Comparison of ENCODE assay signal across 22 mouse cellular contexts in the genomic region with DNA sequence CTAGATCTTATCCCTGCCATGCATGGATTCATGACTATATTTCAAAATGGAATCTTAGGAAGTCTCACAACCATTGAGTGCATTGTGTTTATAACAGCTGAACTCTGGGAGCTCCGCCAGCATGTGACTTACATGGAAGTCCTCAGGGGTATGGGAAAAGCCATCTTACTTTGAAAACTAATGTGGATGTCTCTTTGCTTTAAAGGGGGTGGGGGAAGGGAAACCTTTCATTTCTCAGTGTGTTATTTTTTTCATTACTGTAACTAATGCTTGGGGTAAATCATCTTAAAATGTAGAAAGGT. TPM values are rescaled to one million over a fixed set of nuclear protein-coding genes. Genes with fewer than 3 reads are reported as not detected.
DNase-seq lines count a peak whose midpoint lies in the region; ATAC-seq and TF ChIP-seq lines count a peak whose summit lies in the region.
"Had no signal": no experiment of that assay in that cellular context is flagged by ENCODE, and none has a peak within 500 bp of the region (broad histone marks: within the 10 kb centered on the region; RNA-seq: fewer than 3 reads in every experiment).

No protein-coding gene starts in this region.

- peak overlapping the region; percentile 84 for H3K27ac ChIP-seq in hindbrain, embryonic 13.5 days
- no peak overlapping the region for H3K27ac ChIP-seq in hindbrain, embryonic 12.5 days
- H3K27ac ChIP-seq in midbrain, embryonic 15.5 days: peak overlapping the region; percentile 69
- H3K27ac ChIP-seq in midbrain, embryonic 10.5 days (replicated peaks): no peak overlapping the region
- H3K27ac ChIP-seq in forebrain, postnatal 0 days (ENCODE audit: low read depth, low read length): peak overlapping the region; percentile 70
- H3K27ac ChIP-seq: heart, embryonic 15.5 days; kidney, postnatal 0 days; liver, embryonic 13.5 days; lung, embryonic 15.5 days had no signal

- H3K4me2 ChIP-seq in hindbrain, embryonic 13.5 days: no peak overlapping the region
- H3K4me2 ChIP-seq in hindbrain, embryonic 12.5 days (replicated peaks): no peak overlapping the region
- peak overlapping the region; percentile 23; the same call in 1 of the 2 replicates for H3K4me2 ChIP-seq in midbrain, embryonic 15.5 days
- peak overlapping the region; percentile 37 for H3K4me2 ChIP-seq in forebrain, postnatal 0 days (ENCODE audit: low read depth)
- H3K4me2 ChIP-seq: heart, embryonic 15.5 days; liver, embryonic 13.5 days; lung, embryonic 15.5 days had no signal

- no peak for TF ChIP-seq CTCF in forebrain, postnatal 0 days (IDR thresholded peaks at IDR 0.05; ENCODE audit: low read depth)

- no peaks in the 10 kb centered on the region for H3K27me3 ChIP-seq in hindbrain, embryonic 13.5 days
- no peaks in the 10 kb centered on the region for H3K27me3 ChIP-seq in hindbrain, embryonic 12.5 days
- H3K27me3 ChIP-seq in midbrain, embryonic 15.5 days (replicated peaks): no peaks in the 10 kb centered on the region
- no peaks in the 10 kb centered on the region for H3K27me3 ChIP-seq in midbrain, embryonic 10.5 days (ENCODE audit: low read depth, poor library complexity, severe bottlenecking)
- no peaks in the 10 kb centered on the region for H3K27me3 ChIP-seq in forebrain, postnatal 0 days (ENCODE audit: insufficient read depth, low read length)
- H3K27me3 ChIP-seq: heart, embryonic 15.5 days; liver, embryonic 13.5 days; lung, embryonic 15.5 days; megakaryocyte, embryonic 14.5 days had no signal

- H3K4me3 ChIP-seq in hindbrain, embryonic 13.5 days: no peak overlapping the region
- H3K4me3 ChIP-seq in hindbrain, embryonic 12.5 days: no peak overlapping the region
- H3K4me3 ChIP-seq in midbrain, embryonic 15.5 days: no peak overlapping the region
- H3K4me3 ChIP-seq in midbrain, embryonic 10.5 days: no peak overlapping the region
- H3K4me3 ChIP-seq in forebrain, postnatal 0 days (ENCODE audit: low read depth, low read length): no peak overlapping the region
- H3K4me3 ChIP-seq: heart, embryonic 15.5 days; liver, embryonic 13.5 days; lung, embryonic 15.5 days; megakaryocyte, embryonic 14.5 days had no signal

- H3K36me3 ChIP-seq in hindbrain, embryonic 13.5 days: no peaks in the 10 kb centered on the region
- H3K36me3 ChIP-seq in hindbrain, embryonic 12.5 days: no peaks in the 10 kb centered on the region
- no peaks in the 10 kb centered on the region for H3K36me3 ChIP-seq in midbrain, embryonic 15.5 days (replicated peaks)
- no peaks in the 10 kb centered on the region for H3K36me3 ChIP-seq in midbrain, embryonic 10.5 days
- no peaks in the 10 kb centered on the region for H3K36me3 ChIP-seq in forebrain, postnatal 0 days (ENCODE audit: insufficient read depth)
- H3K36me3 ChIP-seq: heart, embryonic 15.5 days; liver, embryonic 13.5 days; lung, embryonic 15.5 days had no signal

- no peaks in the 10 kb centered on the region for H3K9me3 ChIP-seq in hindbrain, embryonic 13.5 days
- H3K9me3 ChIP-seq in hindbrain, embryonic 12.5 days (replicated peaks): no peaks in the 10 kb centered on the region
- no peaks in the 10 kb centered on the region for H3K9me3 ChIP-seq in midbrain, embryonic 15.5 days
- no peaks in the 10 kb centered on the region for H3K9me3 ChIP-seq in midbrain, embryonic 10.5 days (replicated peaks)
- H3K9me3 ChIP-seq in forebrain, postnatal 0 days (ENCODE audit: low read length): no peaks in the 10 kb centered on the region
- H3K9me3 ChIP-seq: heart, embryonic 15.5 days; liver, embryonic 13.5 days; lung, embryonic 15.5 days had no signal

- ATAC-seq in hindbrain, embryonic 13.5 days (ENCODE audit: low FRiP score): no peak
- no peak for ATAC-seq in hindbrain, embryonic 12.5 days (ENCODE audit: low FRiP score)
- ATAC-seq in midbrain, embryonic 15.5 days (replicated peaks): no peak
- ATAC-seq in forebrain, postnatal 0 days: no peak
- ATAC-seq: Patski had no signal

- DNase-seq in midbrain, embryonic 10.5 days (ENCODE audit: low spot score): no peak
- no peak for DNase-seq in forebrain, postnatal 0 days
- no peak for DNase-seq in left cerebral cortex, adult 9 months (ENCODE audit: low spot score in 2 of 2)
- DNase-seq in natural killer cell, adult 2 months (ENCODE audit: low spot score in 2 of 2): no peak
- DNase-seq: adrenal gland, postnatal 36 days; cerebellum, adult 9-10 months; gastrocnemius, postnatal 36 days; heart, postnatal 4 days; kidney, adult 2 months; layer of hippocampus, adult 9-11 months; liver, embryonic 13.5 days; lung, postnatal 36 days; thymus, postnatal 14 days had no signal

- H3K9ac ChIP-seq in hindbrain, embryonic 13.5 days: no peak overlapping the region
- H3K9ac ChIP-seq in hindbrain, embryonic 12.5 days: no peak overlapping the region
- H3K9ac ChIP-seq in midbrain, embryonic 15.5 days: no peak overlapping the region
- H3K9ac ChIP-seq in forebrain, postnatal 0 days: no peak overlapping the region
- H3K9ac ChIP-seq: heart, embryonic 15.5 days; liver, embryonic 13.5 days; lung, embryonic 15.5 days had no signal

- H3K4me1 ChIP-seq in hindbrain, embryonic 13.5 days (replicated peaks): 0 out of 2 replicates have a peak, but pooled peaks cover 5% of the 10 kb centered on the region
- H3K4me1 ChIP-seq in hindbrain, embryonic 12.5 days: no peaks in the 10 kb centered on the region
- H3K4me1 ChIP-seq in midbrain, embryonic 15.5 days: peaks cover 13% of the 10 kb centered on the region; the same call in 1 of the 2 replicates
- no peaks in the 10 kb centered on the region for H3K4me1 ChIP-seq in midbrain, embryonic 10.5 days
- peaks cover 8% of the 10 kb centered on the region for H3K4me1 ChIP-seq in forebrain, postnatal 0 days (ENCODE audit: insufficient read depth)
- H3K4me1 ChIP-seq: heart, embryonic 15.5 days; liver, embryonic 13.5 days; lung, embryonic 15.5 days; megakaryocyte, embryonic 14.5 days had no signal

- WGBS in hindbrain, embryonic 13.5 days: 72% methylated on average over 1 of the region's 1 CpGs
- WGBS in hindbrain, embryonic 12.5 days: 88% methylated on average over 1 of the region's 1 CpGs
- WGBS in midbrain, embryonic 15.5 days: 78% methylated on average over 1 of the region's 1 CpGs
- WGBS in midbrain, embryonic 10.5 days: 95% methylated on average over 1 of the region's 1 CpGs
- whole genome bisulfite sequencing in forebrain, postnatal 0 days: 63% methylated on average over 1 of the region's 1 CpGs

RNA-seq across cellular contexts. Expression of gene Hydin, which starts 9.4 kb away (rescaled TPM):
- polyA plus RNA-seq in hindbrain, embryonic 13.5 days (2015; fragmentation: Nextera tagmentation; extraction: Ambion mirVana): 0.18 and 0.71 TPM in 2 replicates
- polyA plus RNA-seq in hindbrain, embryonic 12.5 days (2016; fragmentation: Nextera tagmentation; extraction: Ambion mirVana): 0.30 and 0.40 TPM in 2 replicates
- polyA plus RNA-seq in midbrain, embryonic 15.5 days (2015; fragmentation: Nextera tagmentation; extraction: Ambion mirVana): 0.34 and 0.44 TPM in 2 replicates
- 0.05 and 0.14 TPM in 2 replicates for polyA plus RNA-seq in midbrain, embryonic 10.5 days (2016; fragmentation: Nextera tagmentation; extraction: Ambion mirVana)
- total RNA-seq in forebrain, postnatal 0 days (2014; rRNA removed): 0.92 and 1.0 TPM in 2 replicates
- 0.21 and 0.63 TPM in 2 replicates for polyA plus RNA-seq in forebrain, postnatal 0 days (2015; fragmentation: Nextera tagmentation; extraction: Ambion mirVana)
- polyA plus RNA-seq: large intestine, adult 2 months had no signal

Comparison
In these comparisons a context has a peak if more than half of its experiments do, and no peak if none do; other contexts are left out.
1. H3K27ac ChIP-seq: peak in hindbrain, embryonic 13.5 days (single experiment), midbrain, embryonic 15.5 days (single experiment) and forebrain, postnatal 0 days (single experiment); none in hindbrain, embryonic 12.5 days (single experiment) and midbrain, embryonic 10.5 days (single experiment).
2. H3K4me2 ChIP-seq: peak in midbrain, embryonic 15.5 days (single experiment) and forebrain, postnatal 0 days (single experiment); none in hindbrain, embryonic 13.5 days (single experiment) and hindbrain, embryonic 12.5 days (single experiment).